Mouse (Mus musculus): ENCODE measurements around the gene Edem3. TPM values are rescaled to one million over a fixed set of nuclear protein-coding genes. Genes with fewer than 3 reads are reported as not detected.

The Edem3 gene
- total RNA-seq, 2 experiments from 2014 or later, result 57.6 to 146 TPM

DNA sequence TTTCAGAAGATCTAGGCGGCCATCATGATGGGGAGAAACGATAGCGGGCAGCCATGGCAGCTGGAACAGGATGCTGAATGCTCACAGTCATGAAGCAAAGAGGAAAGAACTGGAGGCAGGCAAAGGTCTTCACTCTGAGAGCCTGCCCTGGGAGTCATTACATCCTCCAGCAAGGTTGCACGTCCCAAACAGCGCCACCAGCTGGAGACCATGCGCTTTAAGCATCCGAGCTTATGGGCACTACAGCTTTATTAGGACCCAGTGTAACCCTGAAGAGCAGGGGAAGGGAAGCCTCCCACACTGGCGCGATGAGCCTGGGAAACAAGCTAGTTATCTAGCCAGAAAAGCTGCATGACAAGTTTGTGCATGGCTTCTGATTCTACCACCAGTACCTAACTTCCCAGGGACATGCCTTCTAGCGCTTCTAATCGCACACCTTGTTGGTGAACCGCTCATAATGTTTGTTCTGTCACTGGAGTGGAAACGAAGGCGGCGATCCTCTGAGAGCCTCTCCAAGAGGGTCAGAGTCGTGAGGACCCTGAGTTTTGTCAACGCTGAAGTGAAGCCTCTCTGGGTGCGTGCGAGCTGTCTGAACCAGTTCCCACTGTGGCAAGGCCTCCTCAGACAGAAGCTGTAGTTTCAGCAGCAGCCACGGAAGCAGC is 106.3 kb downstream of the Edem3 start:
- no peak for DNase-seq (ENCODE audit: low spot score in 2 of 2)

DNA sequence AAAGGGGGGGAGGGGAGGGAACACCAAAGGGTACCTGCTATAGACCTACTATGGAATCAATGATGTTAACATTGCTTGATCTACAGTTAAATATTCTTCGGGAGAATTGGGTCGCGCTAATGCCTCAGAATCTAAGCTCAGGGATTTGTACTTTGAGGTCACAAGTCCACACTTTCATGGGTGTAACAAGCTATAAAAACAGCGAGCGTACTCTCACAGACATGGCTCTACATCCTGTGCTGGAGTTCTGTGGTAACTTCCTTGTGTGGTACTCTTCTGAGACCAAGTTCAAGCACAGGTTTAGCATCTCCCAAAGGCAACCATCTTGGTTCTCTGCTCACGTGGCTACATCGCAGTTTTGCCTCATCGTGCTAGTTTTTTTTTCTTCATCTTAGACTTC is 106.9 kb downstream of the Edem3 start:
- no peak for DNase-seq (ENCODE audit: low spot score in 2 of 2)

DNA sequence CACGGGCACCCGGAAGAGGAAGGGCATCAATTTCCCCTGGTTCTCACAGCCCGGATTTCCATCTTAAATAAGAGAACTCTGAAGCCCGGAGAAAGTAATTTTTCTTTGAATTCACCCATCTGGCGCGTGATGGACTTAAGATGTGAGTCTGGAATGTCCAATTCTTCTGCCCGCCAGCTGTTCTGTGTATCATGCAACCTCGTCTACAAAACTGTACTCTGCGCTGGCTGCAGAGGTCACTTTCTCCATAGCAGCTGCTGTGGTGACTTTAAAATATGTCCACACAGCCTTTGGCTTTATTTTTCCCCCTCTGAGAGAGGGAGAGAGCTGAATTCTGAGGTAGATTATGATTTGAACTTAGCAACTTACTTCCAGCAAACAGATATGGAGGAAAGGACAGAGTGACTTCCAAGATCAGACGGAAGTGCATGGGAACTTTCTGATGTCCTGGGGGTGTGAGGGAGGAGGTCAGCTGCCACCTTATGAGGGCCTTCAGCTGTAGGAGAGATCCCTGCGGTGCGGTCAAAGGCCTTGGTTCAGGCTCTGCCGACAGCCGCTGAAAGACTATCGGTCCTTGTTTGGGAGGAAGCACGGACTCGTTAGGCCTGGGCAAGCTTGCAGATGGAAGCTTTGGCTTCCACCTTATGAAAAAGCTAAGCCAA is 108.1 kb downstream of the Edem3 start:
- no peak for DNase-seq (ENCODE audit: low spot score in 2 of 2)

DNA sequence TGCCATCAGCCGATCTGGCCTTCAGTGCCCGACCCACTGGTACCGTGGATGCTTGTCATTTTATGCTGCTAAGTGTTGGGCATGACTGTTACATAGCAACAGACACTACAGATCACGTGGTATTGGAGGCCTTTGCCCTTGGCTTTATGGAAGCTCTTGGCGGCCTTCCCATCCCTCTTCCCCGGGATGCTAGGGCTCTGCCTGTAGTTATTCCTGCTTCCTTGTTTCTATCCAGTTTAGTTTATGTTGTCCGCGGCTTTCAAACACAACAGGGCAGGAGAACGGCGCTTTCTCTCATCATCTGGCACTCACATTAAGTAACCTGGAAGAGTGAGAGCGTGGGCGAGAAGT is 108.6 kb downstream of the Edem3 start:
- no peak for DNase-seq (ENCODE audit: low spot score in 2 of 2)

DNA sequence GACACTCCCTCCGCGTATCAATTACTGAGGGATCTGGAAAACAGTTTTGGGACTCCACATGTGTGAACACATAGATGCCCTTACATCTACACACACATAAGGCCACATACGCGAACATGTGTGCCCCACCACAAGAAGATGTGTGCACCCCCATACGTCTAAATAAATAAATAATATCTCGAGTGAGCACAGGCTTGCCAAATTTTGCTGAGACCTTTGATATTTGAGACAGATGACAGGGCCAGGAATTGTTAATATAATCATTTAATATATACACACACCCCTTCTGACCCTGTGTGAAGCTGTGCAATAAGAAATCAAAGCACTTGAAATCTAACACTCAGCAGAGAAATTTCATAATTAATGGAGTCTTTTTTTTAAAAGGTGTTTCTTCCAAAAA is 109.2 kb downstream of the Edem3 start:
- no peak for DNase-seq (ENCODE audit: low spot score in 2 of 2)

Other genes with a start within 250 kb of the Edem3 start
- 100 to 1,000 TPM; 124 to 180 TPM for gene Fam129a, start 184.2 kb upstream of the Edem3 start, total RNA-seq (2021)